Mouse (Mus musculus): Measurements from ENCODE around the gene Ier2. TPM values are rescaled to one million over a fixed set of nuclear protein-coding genes. Genes with fewer than 3 reads are reported as not detected.

Gene Ier2
- polyA plus RNA-seq (2015; fragmentation: Nextera tagmentation; extraction: Ambion mirVana): 17.3 and 20.3 TPM in 2 replicates

GRCm38 (mm10) chr8:84662581-84663065, at the start of gene Ier2:
Gene Ier2, minus strand, starts transcription at chr8:84662852.
- Histone ChIP-seq H3K27me3 (ENCODE audit: control insufficient read depth, insufficient read depth, low read depth, low read length) (no peaks in the 10 kb centered on the region), H3K9ac (ENCODE audit: low read depth, low read length) (peak within 1 kb of the TSS; percentile 86), H3K27ac (ENCODE audit: low read length) (peak within 1 kb of the TSS; percentile 97), H3K36me3 (ENCODE audit: control insufficient read depth, insufficient read depth) (no peaks in the 10 kb centered on the region), H3K4me3 (ENCODE audit: low read depth, low read length) (peak within 1 kb of the TSS; percentile 81), H3K9me3 (replicated peaks; ENCODE audit: control insufficient read depth, low read length) (no peaks in the 10 kb centered on the region), H3K4me2 (ENCODE audit: low read depth, low read length) (peak within 1 kb of the TSS; percentile 99), H3K4me1 (ENCODE audit: control insufficient read depth, low read depth, low read length) (peaks cover 53% of the 10 kb centered on the region)
- under 1% methylated on average over 27 of the region's 27 CpGs for WGBS (ENCODE audit: insufficient replicate concordance)
- peak; percentile 65 for ATAC-seq (ENCODE audit: low read depth)

DNA sequence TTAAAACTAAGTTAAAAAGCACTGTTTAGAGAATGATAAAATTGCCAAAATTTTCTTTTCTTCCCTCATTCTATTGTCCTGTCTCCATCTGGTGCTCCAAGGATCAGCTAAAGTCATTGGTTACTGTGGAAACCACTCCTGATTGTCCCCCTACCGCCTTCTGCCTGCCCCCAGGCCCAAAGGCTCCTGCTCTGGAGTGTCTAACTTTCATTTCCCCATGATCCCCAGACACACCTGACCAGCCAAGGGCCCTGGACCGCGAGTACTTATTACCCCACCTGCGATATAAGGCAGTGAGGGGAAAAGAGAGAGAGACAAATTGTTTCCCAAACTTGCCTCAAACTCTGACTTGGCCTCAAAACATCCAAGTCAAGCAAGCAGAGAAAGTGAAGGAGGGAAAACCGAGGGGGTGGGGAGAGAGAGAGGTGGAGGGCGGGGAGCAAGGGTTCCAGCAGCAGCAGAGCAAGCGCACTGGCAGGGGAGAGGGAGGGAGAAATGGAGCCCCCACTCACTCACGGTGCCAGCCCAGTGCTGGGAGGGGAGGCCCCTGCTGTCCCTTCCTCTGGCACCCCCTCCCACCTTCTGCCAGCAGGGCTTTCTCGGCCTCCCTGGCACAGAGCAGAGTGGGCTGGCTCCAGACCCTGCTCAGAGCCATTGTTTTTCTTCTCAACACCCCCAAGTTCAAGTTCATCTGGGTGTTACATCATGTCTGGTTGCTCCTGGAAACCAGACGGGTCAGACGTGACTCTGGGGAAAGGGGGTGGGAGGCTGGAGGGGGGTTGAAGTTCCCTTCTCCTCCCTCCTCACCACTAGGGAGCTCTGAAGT, 49.5 kb upstream of the Ier2 start:
- Histone ChIP-seq H3K27ac (ENCODE audit: low read length) (peak overlapping the region; percentile 7; the same call in 1 of the 2 replicates), H3K4me3 (ENCODE audit: low read depth, low read length) (no peak overlapping the region), H3K36me3 (ENCODE audit: control insufficient read depth, insufficient read depth) (no peaks in the 10 kb centered on the region), H3K4me1 (ENCODE audit: control insufficient read depth, low read depth, low read length) (peaks cover 33% of the 10 kb centered on the region), H3K9ac (ENCODE audit: low read depth, low read length) (peak overlapping the region; percentile 16; the same call in 1 of the 2 replicates), H3K9me3 (replicated peaks; ENCODE audit: control insufficient read depth, low read length) (no peaks in the 10 kb centered on the region), H3K27me3 (ENCODE audit: control insufficient read depth, insufficient read depth, low read depth, low read length) (peaks cover 18% of the 10 kb centered on the region), H3K4me2 (ENCODE audit: low read depth, low read length) (no peak overlapping the region)
- no peak for ATAC-seq (ENCODE audit: low read depth)
- WGBS (ENCODE audit: insufficient replicate concordance): 44% methylated on average over 11 of the region's 11 CpGs

- Histone ChIP-seq H3K4me3 (ENCODE audit: low read depth, low read length) (no peak overlapping the region), H3K9ac (ENCODE audit: low read depth, low read length) (no peak overlapping the region), H3K9me3 (replicated peaks; ENCODE audit: control insufficient read depth, low read length) (no peaks in the 10 kb centered on the region), H3K4me2 (ENCODE audit: low read depth, low read length) (no peak overlapping the region), H3K27ac (ENCODE audit: low read length) (no peak overlapping the region), H3K4me1 (ENCODE audit: control insufficient read depth, low read depth, low read length) (peaks cover 41% of the 10 kb centered on the region), H3K36me3 (ENCODE audit: control insufficient read depth, insufficient read depth) (no peaks in the 10 kb centered on the region), H3K27me3 (ENCODE audit: control insufficient read depth, insufficient read depth, low read depth, low read length) (peaks cover 26% of the 10 kb centered on the region)
- 72% methylated on average over 3 of the region's 3 CpGs for WGBS (ENCODE audit: insufficient replicate concordance)
- no peak for ATAC-seq (ENCODE audit: low read depth)
Measured at GRCm38 (mm10) chr8:84711312-84711711, 48.7 kb upstream of the Ier2 start.

DNA sequence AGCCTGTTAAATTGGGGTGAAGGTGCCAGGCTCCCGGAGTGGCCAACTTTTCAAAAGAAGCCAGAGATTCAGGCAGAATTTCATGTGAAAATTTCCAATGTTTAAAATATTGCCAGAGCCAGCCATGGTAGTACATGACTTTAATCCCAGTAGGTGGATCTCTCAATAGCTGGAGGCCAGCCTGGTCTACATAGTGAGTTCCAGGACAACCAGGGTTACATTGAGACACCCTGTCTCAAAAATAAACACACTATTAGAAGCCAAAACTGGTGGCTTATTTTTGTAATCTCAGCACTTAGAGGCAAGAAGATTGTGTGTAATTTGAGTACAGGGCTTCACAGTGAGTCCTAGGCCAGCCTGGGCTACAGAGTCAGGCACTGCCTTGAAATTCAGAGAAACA, 47.3 kb upstream of the Ier2 start:
- no peak overlapping the region for H3K27ac ChIP-seq (ENCODE audit: low read length)
- peaks cover 48% of the 10 kb centered on the region for H3K4me1 ChIP-seq (ENCODE audit: control insufficient read depth, low read depth, low read length)
- no peak overlapping the region for H3K4me2 ChIP-seq (ENCODE audit: low read depth, low read length)
- H3K36me3 ChIP-seq (ENCODE audit: control insufficient read depth, insufficient read depth): no peaks in the 10 kb centered on the region
- H3K4me3 ChIP-seq (ENCODE audit: low read depth, low read length): no peak overlapping the region
- no peak for ATAC-seq (ENCODE audit: low read depth)
- H3K9me3 ChIP-seq (replicated peaks; ENCODE audit: control insufficient read depth, low read length): no peaks in the 10 kb centered on the region
- peaks cover 29% of the 10 kb centered on the region for H3K27me3 ChIP-seq (ENCODE audit: control insufficient read depth, insufficient read depth, low read depth, low read length)
- H3K9ac ChIP-seq (ENCODE audit: low read depth, low read length): no peak overlapping the region
- 97% methylated on average over 1 of the region's 1 CpGs for WGBS (ENCODE audit: insufficient replicate concordance)

DNA sequence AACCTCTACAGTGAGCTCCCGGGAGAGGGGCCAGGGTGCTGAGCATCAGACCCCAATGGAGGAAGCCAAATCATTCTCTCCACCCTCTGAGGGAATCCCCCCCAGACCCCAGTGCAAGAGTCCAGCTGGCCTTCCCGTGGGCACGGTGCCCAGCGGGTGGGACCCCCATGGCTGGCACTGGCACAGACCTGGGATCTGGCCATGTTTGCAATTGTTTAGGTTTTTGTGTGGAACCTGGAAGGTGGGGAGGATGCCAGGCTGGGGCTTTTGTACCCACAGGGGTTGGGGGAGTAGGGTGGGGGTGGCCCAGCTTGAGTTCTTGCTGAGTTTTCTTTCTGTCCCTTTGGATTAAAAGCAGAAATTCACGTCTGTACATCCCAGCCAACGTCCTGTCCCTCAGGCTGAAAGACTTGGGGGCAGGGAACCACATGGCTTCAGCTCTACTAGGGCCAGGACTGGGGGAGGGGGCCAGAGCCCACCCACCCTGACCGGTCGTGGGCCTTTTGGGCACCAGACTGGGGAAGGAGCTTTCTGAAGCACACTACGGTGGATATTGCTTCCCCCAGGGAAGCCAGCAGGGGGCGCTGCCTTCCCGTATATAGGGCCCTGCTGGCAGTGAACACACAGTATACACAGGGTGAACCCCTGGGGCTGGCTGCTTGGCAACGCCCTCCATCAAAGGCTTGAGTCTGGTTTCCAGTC, 46.3 kb upstream of the Ier2 start:
- Histone ChIP-seq H3K4me2 (ENCODE audit: low read depth, low read length) (peak overlapping the region; percentile 93), H3K9me3 (replicated peaks; ENCODE audit: control insufficient read depth, low read length) (no peaks in the 10 kb centered on the region), H3K27me3 (ENCODE audit: control insufficient read depth, insufficient read depth, low read depth, low read length) (peaks cover 29% of the 10 kb centered on the region), H3K36me3 (ENCODE audit: control insufficient read depth, insufficient read depth) (peaks cover 4% of the 10 kb centered on the region), H3K4me1 (ENCODE audit: control insufficient read depth, low read depth, low read length) (peaks cover 59% of the 10 kb centered on the region), H3K27ac (ENCODE audit: low read length) (no peak overlapping the region), H3K4me3 (ENCODE audit: low read depth, low read length) (no peak overlapping the region), H3K9ac (ENCODE audit: low read depth, low read length) (0 out of 2 replicates have a peak overlapping the region, but pooled peaks have one; percentile 4)
- ATAC-seq (ENCODE audit: low read depth): peak; percentile 46
- 24% methylated on average over 12 of the region's 12 CpGs for WGBS (ENCODE audit: insufficient replicate concordance)

DNA sequence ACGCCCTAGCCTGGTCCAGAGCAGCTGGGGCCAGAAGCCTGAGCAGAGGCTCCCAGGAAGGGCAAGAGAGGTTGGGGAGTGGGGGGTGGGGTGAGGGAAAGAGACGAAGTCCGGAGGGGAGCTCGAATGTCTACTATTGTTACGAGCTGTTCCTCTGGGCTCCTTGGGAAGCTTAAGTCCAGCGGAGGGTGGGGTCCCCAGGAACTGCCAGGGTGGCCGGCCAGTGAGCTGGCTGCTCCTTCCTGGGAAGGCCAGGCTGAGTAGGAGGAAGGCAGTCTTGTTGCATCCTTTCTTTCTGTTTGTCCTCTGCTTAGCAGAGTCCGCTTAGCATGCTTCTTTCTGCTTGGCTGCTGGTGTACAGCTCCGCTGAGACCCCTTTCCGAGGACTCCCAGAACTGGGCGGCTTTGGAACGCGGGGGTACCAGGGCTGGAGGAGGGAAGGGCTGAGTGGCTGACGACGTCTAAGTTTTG, 45.5 kb upstream of the Ier2 start:
- ATAC-seq (ENCODE audit: low read depth): no peak
- Histone ChIP-seq H3K27ac (ENCODE audit: low read length) (peak overlapping the region; percentile 59), H3K9me3 (replicated peaks; ENCODE audit: control insufficient read depth, low read length) (no peaks in the 10 kb centered on the region), H3K27me3 (ENCODE audit: control insufficient read depth, insufficient read depth, low read depth, low read length) (peaks cover 29% of the 10 kb centered on the region), H3K36me3 (ENCODE audit: control insufficient read depth, insufficient read depth) (peaks cover 12% of the 10 kb centered on the region), H3K4me2 (ENCODE audit: low read depth, low read length) (peak overlapping the region; percentile 93), H3K9ac (ENCODE audit: low read depth, low read length) (peak overlapping the region; percentile 63), H3K4me3 (ENCODE audit: low read depth, low read length) (peak overlapping the region; percentile 55), H3K4me1 (ENCODE audit: control insufficient read depth, low read depth, low read length) (peaks cover 62% of the 10 kb centered on the region)
- WGBS (ENCODE audit: insufficient replicate concordance): 15% methylated on average over 15 of the region's 15 CpGs

- Histone ChIP-seq H3K4me3 (ENCODE audit: low read depth, low read length) (peak overlapping the region; percentile 55), H3K27ac (ENCODE audit: low read length) (peak overlapping the region; percentile 59), H3K27me3 (ENCODE audit: control insufficient read depth, insufficient read depth, low read depth, low read length) (peaks cover 29% of the 10 kb centered on the region), H3K9me3 (replicated peaks; ENCODE audit: control insufficient read depth, low read length) (no peaks in the 10 kb centered on the region), H3K4me2 (ENCODE audit: low read depth, low read length) (peak overlapping the region; percentile 93), H3K9ac (ENCODE audit: low read depth, low read length) (peak overlapping the region; percentile 63), H3K36me3 (ENCODE audit: control insufficient read depth, insufficient read depth) (peaks cover 17% of the 10 kb centered on the region), H3K4me1 (ENCODE audit: control insufficient read depth, low read depth, low read length) (peaks cover 57% of the 10 kb centered on the region)
- 2% methylated on average over 22 of the region's 22 CpGs for WGBS (ENCODE audit: insufficient replicate concordance)
- peak; percentile 40 for ATAC-seq (ENCODE audit: low read depth)
Measured at GRCm38 (mm10) chr8:84707267-84707883, 44.7 kb upstream of the Ier2 start.

DNA sequence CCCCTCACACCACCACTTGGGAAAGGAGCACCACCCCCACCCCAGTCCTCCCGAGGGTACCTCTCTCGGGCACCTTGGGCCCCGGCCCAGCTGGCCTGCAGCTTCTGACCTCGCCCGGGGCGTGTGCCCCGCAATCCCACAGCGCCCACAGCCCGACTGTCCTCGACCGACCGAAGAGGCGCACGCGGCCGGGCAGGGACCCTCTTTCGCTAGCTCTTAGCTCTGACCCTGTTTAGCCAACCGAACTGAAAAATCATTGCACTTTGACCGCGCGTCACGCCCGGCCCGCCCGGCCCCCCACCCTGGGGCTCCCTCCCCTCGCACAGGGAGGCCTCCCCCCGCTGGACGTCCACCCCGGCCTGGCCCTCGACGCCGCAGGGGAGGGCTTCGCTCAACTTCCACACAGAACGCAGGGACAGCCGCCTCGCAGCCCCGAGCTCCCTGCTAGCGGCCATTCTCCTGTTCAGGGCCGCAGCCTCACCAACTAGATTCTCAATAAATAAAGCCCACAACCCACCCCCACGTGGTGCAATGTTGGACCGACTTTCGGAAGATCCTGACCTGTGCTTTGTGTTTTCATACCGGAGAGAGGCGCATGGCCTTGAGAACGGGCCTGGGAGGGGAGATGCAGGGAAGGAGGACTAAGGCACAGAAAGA, 44.1 kb upstream of the Ier2 start:
- peaks cover 17% of the 10 kb centered on the region for H3K36me3 ChIP-seq (ENCODE audit: control insufficient read depth, insufficient read depth)
- peak; percentile 7; the same call in 1 of the 2 replicates for ATAC-seq (ENCODE audit: low read depth)
- no peaks in the 10 kb centered on the region for H3K9me3 ChIP-seq (replicated peaks; ENCODE audit: control insufficient read depth, low read length)
- H3K9ac ChIP-seq (ENCODE audit: low read depth, low read length): peak overlapping the region; percentile 63
- peak overlapping the region; percentile 93 for H3K4me2 ChIP-seq (ENCODE audit: low read depth, low read length)
- under 1% methylated on average over 45 of the region's 45 CpGs for WGBS (ENCODE audit: insufficient replicate concordance)
- H3K4me3 ChIP-seq (ENCODE audit: low read depth, low read length): peak overlapping the region; percentile 55
- H3K27ac ChIP-seq (ENCODE audit: low read length): peak overlapping the region; percentile 59
- H3K27me3 ChIP-seq (ENCODE audit: control insufficient read depth, insufficient read depth, low read depth, low read length): peaks cover 29% of the 10 kb centered on the region
- peaks cover 56% of the 10 kb centered on the region for H3K4me1 ChIP-seq (ENCODE audit: control insufficient read depth, low read depth, low read length)

Data from liver, embryonic 16.5 days (tissue).